Mouse (Mus musculus) kidney, adult 8-10 months (tissue): ENCODE measurements at regions not wholly inside any gene's neighbourhood (a gene's known extent, or its start where the extent isn't known, plus 50 kb on each side); places are given as distances from the start of the nearest gene placed in this dataset.

Experiments
- DNase-seq, 2 experiments: peaks; one replicate each; pipeline ENCODE4 v3.0.0; 2022

- no peak for DNase-seq
These were observed 228.2 kb upstream of the Rasgrp1 start for GRCm38 (mm10) chr2:117570987-117571386.

- peak in 1 of 2 experiments; percentile 2 for DNase-seq
These were observed 244.6 kb upstream of the Rasgrp1 start for GRCm38 (mm10) chr2:117587381-117587780.

GRCm38 (mm10) chr2:117595028-117595427 is 252.2 kb upstream of the Rasgrp1 start:
- DNase-seq, result no peak

GRCm38 (mm10) chr2:117597573-117597972 is 254.8 kb upstream of the Rasgrp1 start:
- DNase-seq, result no peak

GRCm38 (mm10) chr2:117614772-117615171 is 272.0 kb upstream of the Rasgrp1 start:
- no peak for DNase-seq

- DNase-seq, result no peak
These were observed 275.3 kb upstream of the Rasgrp1 start for GRCm38 (mm10) chr2:117618063-117618462.

GRCm38 (mm10) chr2:117623955-117624354 is 281.2 kb upstream of the Rasgrp1 start:
- no peak for DNase-seq

- no peak for DNase-seq
These were observed 292.1 kb upstream of the Rasgrp1 start for GRCm38 (mm10) chr2:117634906-117635305.

- no peak for DNase-seq
These were observed 294.6 kb upstream of the Rasgrp1 start for GRCm38 (mm10) chr2:117637397-117637796.

GRCm38 (mm10) chr2:117652101-117652500 is 309.3 kb upstream of the Rasgrp1 start:
- no peak for DNase-seq

- no peak for DNase-seq
These were observed 309.8 kb upstream of the Rasgrp1 start for GRCm38 (mm10) chr2:117652647-117653046.

- DNase-seq, result no peak
These were observed 313.9 kb upstream of the Rasgrp1 start for GRCm38 (mm10) chr2:117656546-117657175.

- no peak for DNase-seq
These were observed 317.6 kb upstream of the Rasgrp1 start for GRCm38 (mm10) chr2:117660217-117660924.

GRCm38 (mm10) chr2:117662653-117663052 is 319.9 kb upstream of the Rasgrp1 start:
- DNase-seq, result no peak

GRCm38 (mm10) chr2:117666528-117666927 is 323.7 kb upstream of the Rasgrp1 start:
- no peak for DNase-seq

GRCm38 (mm10) chr2:117668137-117668536 is 325.3 kb upstream of the Rasgrp1 start:
- DNase-seq, result no peak

GRCm38 (mm10) chr2:117674877-117675276 is 332.1 kb upstream of the Rasgrp1 start:
- no peak for DNase-seq

GRCm38 (mm10) chr2:117678650-117679049 is 335.8 kb upstream of the Rasgrp1 start:
- no peak for DNase-seq

- no peak for DNase-seq
These were observed 343.1 kb upstream of the Rasgrp1 start for GRCm38 (mm10) chr2:117685836-117686453.

- no peak for DNase-seq
These were observed 350.7 kb upstream of the Rasgrp1 start for GRCm38 (mm10) chr2:117693537-117693936.

- DNase-seq, result no peak
These were observed 367.5 kb upstream of the Rasgrp1 start for GRCm38 (mm10) chr2:117710173-117710813.

- DNase-seq, result no peak
These were observed 381.3 kb upstream of the Rasgrp1 start for GRCm38 (mm10) chr2:117724066-117724465.

- no peak for DNase-seq
These were observed 380.4 kb upstream of the Thbs1 start for GRCm38 (mm10) chr2:117731253-117731652.

- no peak for DNase-seq
These were observed 369.3 kb upstream of the Thbs1 start for GRCm38 (mm10) chr2:117742413-117742812.
